Mouse (Mus musculus) neural tube, embryonic 10.5 days (tissue): ENCODE data around the gene Urb1.
"Not testable (repeated sequence)": the region's sequence is repeated elsewhere in the genome, so short reads cannot be mapped to it uniquely, and the experiment has no call there.

Source experiments
- DNase-seq: peaks from one replicate; pipeline ENCODE4 v3.0.0-alpha.2; 2017; ENCODE audit warnings: low spot score; ENCODE audit errors: extremely low spot score

Urb1 gene

DNA sequence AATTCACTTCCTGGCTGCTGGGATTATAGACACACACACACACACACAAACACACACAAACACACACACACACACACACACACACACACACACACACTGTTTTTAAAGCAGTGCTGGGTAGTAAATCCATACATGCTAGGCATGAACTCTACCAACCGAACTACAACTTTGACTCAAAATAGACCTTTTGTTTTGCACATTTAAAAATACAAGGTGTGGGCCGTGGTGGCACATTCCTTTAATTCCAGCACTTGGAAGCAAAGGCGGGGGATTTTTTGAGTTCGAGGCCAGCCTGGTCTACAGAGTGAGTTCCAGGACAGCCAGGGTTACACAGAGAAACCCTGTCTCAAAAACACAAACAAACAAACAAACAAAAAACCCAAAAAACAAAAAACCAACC is 13.8 kb upstream of the Urb1 start:
- not testable (repeated sequence) for DNase-seq

DNA sequence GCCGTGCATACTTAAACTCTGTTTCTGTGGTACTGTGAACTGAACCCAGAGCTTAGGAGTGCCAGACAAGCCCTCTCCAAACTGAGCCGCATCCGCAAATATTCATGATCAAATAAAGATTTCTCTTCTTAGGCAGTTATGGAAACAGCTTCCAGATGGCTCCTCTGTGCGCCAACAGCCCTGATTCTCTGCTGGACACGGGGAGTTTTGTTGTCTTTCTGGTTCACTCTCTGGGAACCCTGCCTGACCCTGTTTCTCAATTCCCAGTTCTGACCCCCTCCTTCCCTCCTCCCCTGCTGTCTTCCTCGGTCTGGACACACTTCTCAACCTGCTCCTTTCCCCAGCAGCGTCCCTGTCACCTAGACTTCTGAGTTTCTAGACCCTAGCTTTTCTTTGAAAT is 12.8 kb upstream of the Urb1 start:
- no peak for DNase-seq

DNA sequence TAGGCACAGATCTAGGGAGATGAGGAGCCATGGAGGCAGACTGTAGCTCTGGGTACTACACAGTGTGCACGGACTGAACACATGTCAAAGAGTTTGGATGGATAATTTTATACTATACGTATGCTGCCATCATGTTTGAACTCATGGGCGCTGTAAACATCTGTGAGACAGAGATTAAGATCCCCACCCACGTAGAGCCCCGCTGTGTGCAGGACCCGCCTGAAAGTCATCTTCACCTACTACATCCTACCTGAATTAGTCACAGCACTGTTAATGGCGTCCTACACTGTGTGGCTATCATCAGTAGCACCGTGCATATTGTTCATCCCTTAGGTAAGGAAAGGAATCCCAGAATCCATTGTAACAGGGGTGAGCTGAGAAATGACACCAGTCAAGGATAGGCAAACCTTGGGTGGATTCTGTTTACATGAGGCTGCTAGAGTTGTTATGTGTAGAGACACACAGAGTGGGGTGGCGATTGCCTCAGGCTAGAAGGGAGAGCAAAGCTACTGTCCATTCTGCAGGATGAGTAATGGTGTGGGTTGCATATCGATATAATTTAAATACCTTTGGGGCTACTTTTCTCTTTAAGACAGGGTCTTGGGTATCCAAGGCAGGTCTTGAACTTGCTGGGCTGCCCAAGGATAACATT is 12.2 kb upstream of the Urb1 start:
- no peak for DNase-seq

DNA sequence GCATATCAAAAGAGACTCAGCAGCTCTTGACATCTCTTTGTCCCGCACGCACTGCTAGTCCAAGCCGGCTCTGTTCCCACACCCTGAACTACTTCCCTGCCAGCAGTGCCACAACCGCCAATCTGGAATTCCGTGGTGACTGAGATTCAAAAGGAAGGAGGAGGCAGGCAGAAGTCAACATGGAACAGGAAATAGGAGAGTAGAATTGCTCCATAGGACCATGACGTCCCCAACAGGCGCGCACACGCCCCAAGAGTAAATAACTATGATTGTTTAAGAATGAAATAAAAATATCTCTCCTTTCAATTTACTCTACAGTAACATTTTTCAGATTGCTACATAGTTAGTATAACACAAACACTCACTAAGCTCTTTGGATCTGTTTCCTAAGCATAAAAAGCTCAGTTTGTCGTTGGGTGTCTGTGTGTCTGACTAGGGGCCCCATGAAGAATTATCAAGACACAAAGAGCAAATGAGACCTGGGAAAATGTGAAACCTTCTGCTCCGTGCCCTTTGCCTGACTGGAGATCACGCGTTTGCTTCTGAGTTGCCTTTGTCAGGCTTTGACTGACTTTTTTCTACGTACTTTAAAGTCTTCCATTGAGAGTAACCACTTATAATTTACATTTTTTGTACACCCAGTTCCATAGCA is 11.0 kb upstream of the Urb1 start:
- no peak for DNase-seq

DNA sequence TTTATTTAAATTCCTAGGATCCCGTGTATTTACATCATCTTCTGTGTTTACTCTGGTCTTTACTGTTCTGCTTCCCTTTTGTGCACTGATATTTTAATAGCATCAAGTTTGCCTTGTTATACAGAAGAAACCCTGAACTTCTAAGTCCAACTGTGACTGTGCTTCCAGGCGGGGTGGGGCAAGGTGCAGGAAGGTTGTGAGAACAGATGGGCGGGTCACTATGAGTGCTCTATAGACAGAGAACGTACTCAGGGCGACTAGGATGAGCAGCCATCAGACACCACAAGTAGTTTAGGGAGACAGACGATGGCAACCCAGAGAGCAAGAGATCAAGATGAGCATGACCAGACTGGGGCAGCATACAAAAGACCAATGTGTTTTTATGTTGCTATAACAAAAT is 10.1 kb upstream of the Urb1 start:
- DNase-seq = no peak

DNA sequence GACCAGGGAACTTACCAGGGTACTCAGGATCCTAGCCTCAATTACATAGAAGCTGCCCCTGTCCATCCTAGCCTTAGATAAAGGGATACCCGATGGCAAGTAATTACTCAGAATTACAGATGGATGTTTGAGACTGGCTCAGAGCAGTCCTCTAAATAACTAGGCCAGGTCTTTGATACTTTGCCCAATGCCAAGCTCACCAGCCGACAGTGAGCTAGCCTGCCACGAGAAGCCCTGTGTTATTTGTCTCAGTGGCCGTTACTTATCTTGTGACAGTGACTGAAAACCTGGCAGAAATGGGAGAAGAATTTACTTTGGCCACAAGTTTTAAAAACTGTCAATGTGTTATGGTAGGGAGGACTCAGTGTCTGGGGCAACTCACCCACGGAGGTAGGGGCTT is 1.9 kb upstream of the Urb1 start:
- DNase-seq = no peak

DNA sequence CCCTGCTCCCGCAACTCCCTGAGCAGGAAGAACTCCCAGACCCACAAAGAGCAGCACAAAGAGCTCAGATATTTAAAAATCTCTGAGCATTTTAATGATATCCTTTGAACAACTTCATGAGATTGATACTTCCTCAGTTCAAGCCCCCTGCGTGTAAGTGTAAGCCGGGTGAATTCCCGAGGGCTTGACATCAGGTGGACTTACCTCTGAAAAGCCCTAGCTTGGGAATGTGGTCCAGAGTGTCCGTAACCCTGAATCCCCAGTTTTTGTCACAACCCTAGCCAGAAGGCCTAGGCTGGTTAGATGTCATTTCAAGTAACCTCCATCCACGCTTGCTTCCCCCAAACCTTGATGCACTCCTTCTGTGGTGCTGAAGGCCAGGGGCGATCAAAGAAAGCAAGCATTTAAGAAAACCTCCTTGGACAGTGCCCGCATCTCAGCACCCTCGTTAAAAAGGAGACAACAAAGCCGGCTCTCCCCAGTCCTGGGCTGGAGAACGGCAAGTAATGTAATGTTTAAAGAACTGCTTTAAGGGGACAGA is 573 bp upstream of the Urb1 start:
- no peak for DNase-seq

DNA sequence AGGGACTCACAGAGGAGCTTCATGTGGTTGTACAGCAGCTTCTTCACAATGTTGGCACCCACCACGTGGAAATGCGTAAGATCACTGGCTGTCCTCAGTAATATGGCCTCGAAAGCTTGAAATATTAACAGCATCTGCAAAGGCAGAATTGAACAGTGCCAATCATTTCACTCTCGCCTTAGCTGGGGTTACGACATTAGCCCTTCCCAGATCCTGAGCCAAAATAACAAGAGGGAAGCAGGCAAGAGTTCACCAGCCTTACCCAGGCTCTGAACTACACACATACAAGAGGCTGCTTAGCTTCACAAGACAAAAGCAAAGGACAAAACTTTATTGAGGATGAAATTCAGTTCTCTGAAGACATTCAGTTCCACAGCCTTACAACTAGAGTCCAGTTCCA is 5.7 kb downstream of the Urb1 start:
- DNase-seq = no peak

DNA sequence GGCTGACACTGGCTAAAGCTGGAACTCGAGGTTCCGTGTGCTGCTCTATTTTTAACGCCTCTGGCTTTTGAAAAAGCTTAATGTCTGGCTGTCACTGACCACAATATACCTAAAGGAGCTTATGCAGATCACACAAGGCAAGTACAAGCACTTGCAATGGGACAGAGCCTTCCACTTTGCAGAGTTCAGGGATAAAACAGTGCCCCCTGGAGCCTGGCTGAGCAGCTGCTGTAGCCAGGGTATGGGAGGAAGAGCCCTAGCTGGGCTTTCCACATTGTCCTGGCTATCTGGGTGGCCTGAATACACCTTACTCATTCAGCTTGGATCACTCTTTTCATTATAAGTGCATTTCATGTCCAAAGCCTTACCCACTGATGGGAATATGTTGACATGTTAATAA is 8.3 kb downstream of the Urb1 start:
- no peak for DNase-seq

DNA sequence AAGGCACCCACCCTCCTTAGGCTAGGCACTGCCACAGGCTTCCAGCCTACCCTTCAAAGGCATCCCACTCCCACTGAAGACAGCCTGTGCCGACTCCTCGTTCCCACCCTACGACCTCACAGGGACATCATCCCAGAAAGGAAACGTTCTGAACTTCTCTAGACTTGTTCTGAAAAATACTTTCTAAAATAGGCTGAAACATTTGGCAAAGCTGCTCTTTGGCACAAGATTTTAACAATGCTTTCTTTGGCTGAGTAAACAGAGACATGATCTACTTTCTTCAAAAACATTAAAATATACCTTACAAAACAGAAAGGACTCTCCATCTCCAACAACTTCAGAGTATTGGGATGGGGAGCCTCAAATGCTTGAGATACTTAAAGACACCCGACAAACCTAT is 9.0 kb downstream of the Urb1 start:
- no peak for DNase-seq

DNA sequence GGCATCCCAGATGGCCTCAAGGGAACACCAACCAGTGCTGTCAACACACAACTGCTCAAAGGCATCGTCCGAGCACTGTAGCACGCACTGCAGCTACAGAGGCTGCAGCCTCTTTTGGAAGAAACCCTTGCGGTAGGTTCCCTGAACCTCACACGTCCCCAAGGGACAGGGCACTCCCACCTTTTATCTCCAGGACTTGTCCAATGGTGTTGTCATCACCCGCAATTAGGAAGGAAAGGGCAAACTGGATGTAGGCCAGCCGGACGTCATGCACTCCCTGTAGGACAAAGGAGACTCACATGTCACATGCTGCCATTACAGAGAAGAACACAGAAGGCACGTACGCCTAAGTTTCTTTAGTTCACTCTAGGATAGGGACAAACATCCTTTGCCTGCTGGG is 10.4 kb downstream of the Urb1 start:
- no peak for DNase-seq

DNA sequence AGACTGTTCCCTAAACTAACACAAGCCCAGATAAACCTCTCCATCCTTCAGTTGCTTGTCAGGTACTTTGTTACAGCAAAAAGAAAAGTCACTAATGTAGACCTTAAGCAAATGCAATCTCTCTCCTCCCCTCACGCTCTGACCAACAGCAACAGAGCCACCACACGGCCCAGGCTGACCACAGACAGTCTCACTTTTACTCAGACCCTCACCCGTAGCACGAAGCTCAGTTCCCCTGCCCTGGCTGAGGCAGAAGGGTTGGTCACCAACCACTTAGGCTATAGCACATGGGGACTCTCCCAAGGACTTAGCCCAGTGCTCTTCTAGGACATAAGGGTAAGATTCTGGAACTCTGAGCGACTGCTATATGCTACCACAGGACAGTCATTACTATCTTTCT is 11.4 kb downstream of the Urb1 start:
- DNase-seq = no peak

DNA sequence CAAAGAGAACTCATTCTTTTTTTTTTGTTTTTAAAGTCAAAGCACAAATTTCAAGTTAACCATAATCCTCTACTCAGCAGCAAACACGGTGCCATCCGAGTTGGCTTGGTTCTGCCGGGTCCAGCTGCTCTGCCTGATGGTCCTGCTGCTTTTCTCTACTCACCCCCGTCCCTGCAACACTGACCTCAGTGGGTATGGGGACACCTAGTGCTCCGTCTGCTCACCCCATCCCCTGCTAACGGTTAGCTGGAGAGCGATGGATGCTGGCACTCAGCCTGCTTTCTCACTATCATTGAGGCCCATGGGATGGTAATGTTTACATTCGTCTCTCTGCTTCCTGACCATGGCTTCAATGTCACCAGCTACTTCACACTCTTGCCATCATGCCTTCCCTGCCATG is 11.8 kb downstream of the Urb1 start:
- no peak for DNase-seq

DNA sequence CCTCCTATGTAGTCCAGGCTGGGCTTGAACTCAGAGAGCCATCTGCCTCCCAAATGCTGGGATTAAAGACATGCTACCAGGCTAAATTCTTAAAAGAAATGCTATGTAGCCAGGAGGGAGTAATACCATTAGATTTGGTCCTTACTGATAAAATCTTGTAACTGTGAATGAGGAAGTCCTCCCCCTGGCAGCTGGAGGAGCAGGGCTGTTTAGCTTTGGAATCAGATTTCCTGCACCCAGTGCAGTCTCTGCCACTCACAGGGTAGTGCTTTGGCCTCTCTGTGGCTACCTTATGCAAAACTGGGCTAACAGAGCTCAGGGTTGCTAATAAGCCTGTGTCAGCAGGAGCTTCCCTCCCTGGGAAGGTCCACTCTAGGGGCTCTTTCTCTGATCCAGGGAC is 15.5 kb downstream of the Urb1 start:
- no peak for DNase-seq

DNA sequence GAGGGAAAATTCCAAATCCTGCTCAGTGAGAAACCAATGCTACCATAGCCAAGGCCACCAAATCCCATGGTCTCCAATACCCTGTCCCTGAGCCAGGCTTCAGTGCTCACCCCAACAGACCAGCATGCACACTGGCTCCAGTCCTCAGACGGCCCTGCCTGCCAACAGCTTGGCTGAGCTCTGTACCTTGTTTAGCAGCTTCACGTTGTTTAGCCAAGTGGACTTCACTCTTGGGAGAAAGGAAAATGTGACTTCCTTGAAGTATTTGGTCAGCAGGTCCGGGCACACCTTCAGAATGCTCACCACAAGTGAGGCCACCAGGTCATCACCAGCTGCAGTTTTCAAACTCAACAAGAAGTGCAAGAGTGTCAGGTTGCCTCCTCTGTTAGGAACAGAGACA is 17.7 kb downstream of the Urb1 start:
- no peak for DNase-seq

DNA sequence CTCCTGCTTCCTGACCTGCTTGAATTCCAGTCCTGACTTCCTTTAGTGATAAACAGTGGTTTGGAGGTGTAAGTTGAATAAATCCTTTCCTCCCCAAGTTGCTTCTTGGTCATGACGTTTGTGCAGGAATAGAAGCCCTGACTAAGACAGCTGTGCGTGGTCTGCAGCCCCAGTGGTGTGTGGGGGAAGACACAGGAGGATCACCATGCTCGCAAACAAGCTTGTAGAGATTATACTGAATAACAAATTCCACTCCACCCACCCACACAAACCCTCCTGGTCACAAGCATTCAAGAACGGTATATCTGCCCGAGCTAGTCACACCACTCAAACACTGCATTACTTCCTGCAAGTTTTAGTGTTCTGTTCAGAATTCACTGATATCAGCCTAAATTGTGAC is 18.1 kb downstream of the Urb1 start:
- DNase-seq = no peak

DNA sequence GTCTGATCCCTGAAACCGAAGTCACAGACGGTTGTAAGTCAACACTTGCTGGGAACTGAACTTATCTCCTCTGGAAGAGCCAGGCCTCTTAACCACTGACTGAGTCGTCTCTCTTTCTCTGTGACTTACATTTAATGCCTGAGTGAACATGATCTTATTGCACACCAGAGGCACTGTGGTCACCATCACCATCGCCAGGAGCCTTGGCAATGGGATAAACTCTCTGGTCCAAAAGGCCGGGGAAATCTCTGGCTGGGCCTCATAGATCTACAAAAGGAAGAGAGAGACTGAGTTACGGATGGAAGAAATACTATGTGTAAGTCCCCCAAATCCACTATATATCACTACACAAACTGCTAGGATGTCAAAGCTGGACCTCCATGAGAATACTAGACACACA is 19.3 kb downstream of the Urb1 start:
- DNase-seq = no peak

DNA sequence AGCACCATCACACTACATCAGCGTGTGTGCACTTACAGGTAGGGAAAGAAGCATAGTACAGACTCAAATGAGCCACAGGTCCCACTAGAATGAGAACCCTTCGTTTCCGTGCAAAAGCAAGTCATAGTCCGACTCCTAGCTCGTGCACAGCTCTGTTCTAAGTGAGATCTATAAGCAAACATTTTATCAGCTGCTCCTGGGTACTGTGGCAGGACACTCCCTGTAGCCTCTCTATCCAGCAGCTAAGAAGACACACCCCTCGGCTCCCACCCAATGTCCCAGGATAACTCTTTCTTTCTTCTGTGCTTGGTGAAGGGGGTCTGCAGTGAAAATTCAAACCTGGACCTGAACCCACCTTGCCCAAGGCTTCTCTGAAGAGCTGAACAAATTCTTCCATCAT is 21.6 kb downstream of the Urb1 start:
- no peak for DNase-seq

DNA sequence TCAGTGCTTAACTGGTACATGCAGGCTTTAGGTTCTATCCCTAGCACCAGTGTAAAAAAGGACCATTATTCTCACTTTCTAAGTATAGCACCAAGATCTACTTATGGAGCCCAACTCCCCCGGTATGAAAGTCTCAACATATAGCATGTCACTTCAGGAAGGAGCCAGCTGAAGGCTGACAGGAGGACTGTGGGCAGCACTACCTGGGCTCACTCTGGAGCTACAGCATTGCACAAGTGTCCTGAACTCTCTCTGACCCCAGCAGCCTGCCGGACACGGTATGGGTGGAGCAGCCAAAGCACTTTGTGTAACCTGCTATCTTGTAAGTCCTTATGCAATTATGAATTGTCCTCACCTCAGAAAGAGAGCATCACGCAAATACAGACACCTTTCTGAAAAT is 25.0 kb downstream of the Urb1 start:
- DNase-seq = no peak

DNA sequence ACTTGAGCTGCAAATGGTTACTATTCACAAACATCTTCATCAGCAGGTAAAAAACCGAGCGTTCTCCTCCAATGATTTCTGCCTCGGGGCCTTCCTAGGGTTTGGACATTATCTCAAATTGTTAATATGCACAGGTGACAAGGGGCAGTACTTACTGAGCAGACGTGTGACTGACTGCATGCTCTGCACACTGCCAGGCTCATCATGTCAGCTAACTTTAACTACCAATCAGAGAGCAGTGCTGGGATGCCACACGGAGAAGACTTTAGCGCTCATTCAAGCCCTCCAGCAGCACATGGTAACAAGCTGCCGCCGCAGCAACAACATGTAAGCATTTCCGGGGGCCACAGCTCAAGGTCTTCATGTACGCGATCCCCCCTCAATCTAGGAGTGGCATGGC is 26.9 kb downstream of the Urb1 start:
- DNase-seq = no peak

DNA sequence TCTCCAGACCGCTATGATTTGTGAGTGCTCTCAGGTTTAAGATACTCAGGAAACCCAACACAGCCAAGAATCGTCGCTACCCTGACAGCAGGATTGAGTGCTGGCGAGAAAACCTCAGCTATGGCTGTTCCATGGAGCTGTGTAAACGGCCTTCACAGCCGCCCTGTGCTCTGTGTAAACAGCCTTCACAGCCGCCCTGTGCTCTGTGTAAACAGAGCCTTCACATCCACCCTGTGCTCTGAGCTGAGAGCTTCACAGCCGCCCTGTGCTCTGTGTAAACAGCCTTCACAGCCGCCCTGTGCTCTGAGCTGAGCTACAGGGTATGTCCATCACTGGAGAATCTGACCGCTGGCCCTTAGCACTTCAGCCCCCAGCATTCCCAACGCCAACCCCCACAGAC is 30.4 kb downstream of the Urb1 start:
- DNase-seq = peak; percentile 21

DNA sequence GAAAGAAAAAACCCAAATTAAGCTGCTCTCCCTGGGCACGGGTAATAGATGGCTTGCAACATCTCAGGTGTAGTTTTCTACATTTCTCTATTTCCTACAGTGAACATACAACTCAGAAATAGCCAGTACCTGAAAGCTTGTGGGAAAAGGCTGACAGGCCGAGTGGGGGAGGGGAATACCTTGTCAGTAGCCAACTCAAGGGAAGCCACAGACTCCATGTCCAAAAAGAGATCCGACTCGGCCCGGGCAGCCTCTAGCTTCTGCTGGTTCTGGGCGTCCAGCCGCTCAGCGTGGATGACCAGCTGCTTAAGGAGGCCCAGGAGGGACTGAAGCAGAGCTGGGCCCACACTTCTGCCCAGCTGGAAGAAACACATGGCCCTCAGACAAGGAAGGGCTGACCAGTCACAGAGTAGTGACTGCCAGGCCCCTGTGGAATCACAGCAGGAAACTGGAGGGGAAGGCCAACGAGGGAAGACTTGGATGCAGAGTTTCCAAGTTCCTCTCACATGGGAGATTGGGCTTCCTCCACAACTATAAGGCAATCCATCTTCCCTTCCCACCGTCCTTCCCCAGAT is 34.2 kb downstream of the Urb1 start:
- DNase-seq = no peak

DNA sequence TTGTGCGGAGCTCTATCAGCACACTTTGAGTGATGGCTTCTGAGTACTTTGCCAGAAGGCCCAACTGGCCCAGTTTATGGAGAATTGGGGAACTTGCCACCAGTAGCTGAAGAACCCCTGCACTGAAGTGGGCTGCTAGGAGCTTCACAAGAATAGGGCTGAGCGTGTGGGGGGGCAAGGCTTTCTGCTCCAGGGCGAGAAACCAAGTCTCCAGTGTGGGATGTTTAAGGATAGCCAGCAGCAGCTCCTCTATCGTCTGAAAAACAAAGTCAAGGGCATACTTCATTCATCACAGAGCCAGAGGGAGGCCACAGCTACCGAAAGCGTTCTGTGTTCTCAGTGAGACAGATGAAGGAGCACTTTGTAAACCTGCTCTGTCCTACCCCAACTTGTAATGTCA is 35.6 kb downstream of the Urb1 start:
- no peak for DNase-seq
